Comparison of ENCODE assay signal across 28 mouse cellular contexts in the genomic region with DNA sequence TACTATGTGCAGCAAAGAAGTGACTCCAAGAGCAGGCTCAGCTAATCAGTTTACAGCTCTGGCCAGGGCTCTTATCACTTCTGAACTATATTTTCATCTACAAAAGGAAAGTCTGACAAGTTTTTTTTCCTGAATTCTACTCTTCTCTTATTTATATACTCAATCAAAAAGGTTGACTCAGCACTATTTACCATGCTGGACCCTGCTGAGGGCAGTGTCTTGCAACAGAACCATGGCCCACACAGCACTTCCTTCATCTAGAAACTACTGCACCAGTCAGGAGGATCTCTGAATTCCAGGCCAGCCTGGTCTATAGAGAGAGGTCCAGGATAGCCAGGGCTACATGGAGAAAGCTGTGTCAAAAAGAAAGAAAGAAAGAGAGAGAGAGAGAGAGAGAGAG.
"Had no signal": no experiment of that assay in that cellular context is flagged by ENCODE, and none has a peak within 500 bp of the region (broad histone marks: within the 10 kb centered on the region; RNA-seq: fewer than 3 reads in every experiment).

No protein-coding gene starts in this region.

- H3K4me3 ChIP-seq: gastrocnemius, adult 2 months; heart, adult 2 months; heart, embryonic 13.5 days; heart, embryonic 15.5 days; hindbrain, embryonic 10.5 days; hindbrain, embryonic 13.5 days; hindbrain, embryonic 15.5 days; kidney, embryonic 15.5 days; limb, embryonic 10.5 days; limb, embryonic 12.5 days; liver, embryonic 13.5 days; liver, embryonic 15.5 days had no signal

- H3K27me3 ChIP-seq: heart, embryonic 13.5 days; heart, embryonic 15.5 days; hindbrain, embryonic 13.5 days; hindbrain, embryonic 15.5 days; kidney, embryonic 15.5 days; limb, embryonic 12.5 days; liver, embryonic 13.5 days; liver, embryonic 15.5 days had no signal

- H3K36me3 ChIP-seq: heart, embryonic 15.5 days; hindbrain, embryonic 13.5 days; hindbrain, embryonic 15.5 days; kidney, embryonic 15.5 days; liver, embryonic 13.5 days; liver, embryonic 15.5 days had no signal

- H3K4me1 ChIP-seq: heart, embryonic 13.5 days; heart, embryonic 15.5 days; hindbrain, embryonic 10.5 days; hindbrain, embryonic 13.5 days; hindbrain, embryonic 15.5 days; kidney, embryonic 15.5 days; limb, embryonic 10.5 days; limb, embryonic 12.5 days; liver, embryonic 13.5 days had no signal

- H3K9me3 ChIP-seq: heart, embryonic 13.5 days; heart, embryonic 15.5 days; hindbrain, embryonic 10.5 days; hindbrain, embryonic 13.5 days; hindbrain, embryonic 15.5 days; kidney, embryonic 15.5 days; limb, embryonic 10.5 days; limb, embryonic 12.5 days; liver, embryonic 13.5 days; liver, embryonic 15.5 days had no signal

- ATAC-seq: hindbrain, postnatal 0 days; intestine, embryonic 16.5 days had no signal

- DNase-seq: gastrocnemius, adult 2 months; gastrocnemius, postnatal 10 days; gastrocnemius, postnatal 25 days; heart, adult 2 months; heart, postnatal 4 days; kidney, adult 11 months; kidney, adult 2 months; kidney, adult 9 months; kidney, postnatal 14 days; kidney, postnatal 36 days; layer of hippocampus, adult 9-11 months; layer of hippocampus, postnatal 36 days; liver; liver, embryonic 13.5 days had no signal

- H3K9ac ChIP-seq: heart, embryonic 13.5 days; heart, embryonic 15.5 days; hindbrain, embryonic 13.5 days; hindbrain, embryonic 15.5 days; kidney, embryonic 15.5 days; limb, embryonic 12.5 days; liver, embryonic 13.5 days; liver, embryonic 15.5 days had no signal

- H3K27ac ChIP-seq: gastrocnemius, adult 2 months; heart, adult 2 months; heart, embryonic 13.5 days; heart, embryonic 15.5 days; hindbrain, embryonic 10.5 days; hindbrain, embryonic 13.5 days; hindbrain, embryonic 15.5 days; hindbrain, postnatal 0 days; kidney, embryonic 15.5 days; kidney, postnatal 0 days; limb, embryonic 10.5 days; limb, embryonic 12.5 days; liver, embryonic 13.5 days; liver, embryonic 15.5 days had no signal

- H3K4me2 ChIP-seq: heart, embryonic 11.5 days; heart, embryonic 13.5 days; heart, embryonic 15.5 days; hindbrain, embryonic 13.5 days; hindbrain, embryonic 15.5 days; kidney, embryonic 15.5 days; limb, embryonic 12.5 days; liver, embryonic 11.5 days; liver, embryonic 13.5 days; liver, embryonic 15.5 days had no signal
